Mouse (Mus musculus) cerebellum, postnatal 10 days (tissue): ENCODE data around the gene Sez6.
A peak's percentile ranks its signal among the peaks of the same experiment; 100 is the strongest.

Experiments used
- DNase-seq, 2 experiments: peaks; one replicate each; pipeline ENCODE4 v3.0.0; 2021; ENCODE audit warnings: mixed read lengths in 2 of 2

The Sez6 gene

DNA sequence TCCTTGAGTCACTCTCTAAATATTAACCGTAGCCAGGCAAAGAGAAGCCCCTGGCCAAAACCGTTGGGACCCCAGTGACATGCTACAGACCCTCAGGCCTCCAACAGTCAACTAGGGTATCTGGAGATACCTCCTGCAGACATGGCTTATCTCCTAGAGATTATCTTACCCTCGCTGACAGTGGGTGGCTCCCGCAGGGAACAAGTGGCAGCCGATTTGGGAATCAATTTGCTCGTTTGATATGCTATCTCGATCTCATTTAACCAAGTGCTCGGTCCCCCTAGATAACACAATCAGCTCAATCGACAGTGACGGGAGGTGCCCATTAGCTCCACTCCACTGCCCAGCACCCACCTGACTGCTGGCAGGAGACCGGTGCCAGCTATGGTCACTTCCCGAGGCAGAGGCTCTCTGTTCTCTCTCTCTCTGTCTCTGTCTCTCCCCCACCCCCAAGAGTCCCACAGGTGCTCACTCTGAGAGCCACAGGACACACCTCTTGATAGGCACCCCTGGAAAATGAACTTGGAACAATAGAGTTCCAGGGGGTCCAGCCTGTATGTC lies 19.6 kb downstream of the Sez6 start:
- peak; percentile 72 to 74 for DNase-seq

DNA sequence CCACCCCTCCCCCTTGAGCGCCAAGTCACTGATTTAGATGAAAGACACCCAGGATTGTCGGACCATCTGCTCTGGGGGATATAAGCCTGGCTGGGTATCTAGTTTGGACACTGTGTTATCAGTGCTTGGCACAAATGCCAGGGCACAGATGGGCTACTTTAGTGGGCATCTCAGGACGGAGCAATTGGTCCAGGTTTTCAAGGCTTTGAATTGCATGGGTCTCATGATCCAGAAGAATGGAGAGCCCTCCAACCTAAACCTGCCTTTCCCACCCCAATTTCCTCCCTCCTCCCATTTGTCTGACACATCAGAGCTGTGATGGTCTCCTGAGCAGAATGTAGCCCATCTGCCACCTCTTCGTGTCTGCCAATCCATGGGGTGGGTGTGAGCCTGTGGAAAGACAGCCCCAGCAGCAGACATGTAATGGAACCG lies 20.2 kb downstream of the Sez6 start:
- DNase-seq = peak; percentile 94 to 96

DNA sequence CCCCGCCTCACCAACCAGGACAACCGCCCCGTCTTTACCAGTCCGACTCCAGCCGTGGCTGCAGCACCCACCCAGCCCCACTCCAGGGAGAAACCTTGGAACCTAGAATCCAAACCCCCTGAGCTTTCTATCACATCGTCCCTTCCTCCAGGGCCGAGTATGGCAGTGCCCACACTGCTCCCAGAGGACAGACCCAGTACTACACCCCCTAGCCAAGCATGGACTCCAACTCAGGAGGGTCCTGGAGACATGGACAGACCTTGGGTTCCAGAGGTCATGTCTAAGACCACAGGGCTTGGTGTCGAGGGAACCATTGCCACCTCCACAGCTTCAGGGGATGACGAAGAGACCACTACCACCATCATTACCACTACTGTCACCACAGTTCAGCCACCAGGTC lies 23.1 kb downstream of the Sez6 start:
- peak; percentile 66 to 78 for DNase-seq

DNA sequence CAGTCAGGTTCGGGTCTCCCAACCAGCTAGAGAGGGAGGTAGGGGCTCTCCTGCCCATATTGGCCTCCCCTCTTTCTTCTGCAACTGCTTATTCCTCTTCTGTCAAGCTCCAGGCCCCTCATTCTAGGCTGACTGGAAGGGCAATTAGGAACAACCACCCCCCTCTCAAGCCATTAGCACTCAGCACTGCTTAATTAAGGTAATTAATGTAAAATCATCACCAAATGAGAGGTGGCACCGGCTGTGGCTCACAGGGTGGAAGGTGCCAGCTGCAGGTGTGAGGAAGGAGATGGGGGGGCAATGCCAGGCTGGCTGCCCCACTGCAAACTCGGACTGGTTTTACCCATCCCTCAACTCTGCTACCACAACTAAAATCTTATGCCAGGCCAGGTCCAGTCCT lies 25.8 kb downstream of the Sez6 start:
- DNase-seq = no peak

DNA sequence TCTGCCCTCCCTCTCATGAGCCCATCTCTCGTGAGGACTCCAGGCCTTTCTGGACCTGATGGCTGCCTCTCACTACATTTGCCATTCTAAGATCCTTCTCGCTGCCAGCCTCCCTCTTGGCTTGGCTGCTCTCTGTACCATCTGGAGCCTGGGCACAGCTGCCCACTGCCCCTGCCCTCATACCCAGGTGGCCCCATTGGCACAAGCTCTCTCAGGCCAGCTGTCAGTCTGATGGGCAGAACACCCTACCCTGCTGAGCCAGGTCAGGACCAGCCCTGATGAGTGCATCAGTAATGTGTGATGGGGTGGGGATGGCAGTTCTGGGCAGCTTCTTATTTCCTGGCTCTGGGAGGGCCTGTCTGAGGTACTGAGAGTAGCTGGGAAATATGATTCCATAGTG lies 27.7 kb downstream of the Sez6 start:
- peak; percentile 93 to 96 for DNase-seq

DNA sequence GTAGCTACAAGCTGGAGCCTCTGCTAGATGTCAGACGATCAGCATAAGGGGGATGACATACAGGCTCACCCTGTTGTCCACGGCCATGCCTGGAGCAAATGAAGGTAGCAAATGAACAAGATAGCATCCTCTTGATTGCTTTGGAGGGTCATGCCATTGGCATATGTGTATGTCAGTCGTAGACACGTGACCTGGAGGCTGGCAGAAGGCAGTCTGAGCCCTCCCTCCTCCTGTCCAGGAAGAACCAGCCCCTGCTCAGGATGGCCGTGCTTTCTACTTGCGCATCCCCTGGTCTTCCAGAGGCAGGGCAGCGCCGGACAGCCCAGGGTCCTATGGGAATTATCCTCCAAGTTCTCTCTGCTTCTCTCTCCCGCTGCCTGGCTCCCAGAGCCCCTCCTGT lies 28.3 kb downstream of the Sez6 start:
- DNase-seq = peak; percentile 63 to 65

DNA sequence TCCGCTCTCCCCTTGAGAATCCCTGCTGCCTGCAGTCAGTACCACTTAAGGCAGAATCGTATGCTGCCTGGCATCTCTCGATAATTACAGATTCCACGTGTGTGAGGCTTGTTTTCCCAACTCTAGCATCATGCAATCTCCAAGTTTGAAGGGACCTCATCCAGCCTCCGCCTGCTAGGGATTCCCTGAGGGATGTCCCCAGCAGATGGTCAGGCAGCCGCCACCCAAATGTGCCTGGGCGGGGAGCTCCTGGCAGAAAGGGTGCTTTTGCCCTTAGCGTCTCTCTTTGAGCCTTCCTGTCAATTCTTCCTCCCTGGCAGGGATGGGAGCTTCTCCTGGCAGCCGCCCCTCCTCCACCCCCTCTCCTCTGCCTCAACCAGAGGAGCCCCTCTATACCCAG lies 29.6 kb downstream of the Sez6 start:
- peak; percentile 65 to 71 for DNase-seq

DNA sequence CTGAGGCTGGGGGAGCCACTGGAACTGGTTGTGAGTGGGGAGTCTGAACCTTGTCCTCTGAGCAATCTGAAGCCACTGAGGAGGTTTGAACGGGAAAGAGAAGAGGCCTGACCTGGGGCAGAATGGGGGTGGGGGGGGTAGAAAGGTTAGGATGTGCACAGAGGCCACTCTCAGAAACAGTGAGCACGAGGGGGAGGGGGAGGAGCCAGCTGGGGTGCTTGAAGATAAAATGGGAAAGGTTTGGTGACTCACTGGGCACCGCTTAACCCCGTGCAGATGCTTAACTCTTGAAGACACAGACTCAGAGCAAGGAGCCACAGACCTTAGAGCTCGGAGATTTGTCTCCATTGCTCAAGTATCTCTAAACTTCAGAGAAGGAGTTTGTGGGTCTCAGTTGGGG lies 30.3 kb downstream of the Sez6 start:
- DNase-seq = no peak

DNA sequence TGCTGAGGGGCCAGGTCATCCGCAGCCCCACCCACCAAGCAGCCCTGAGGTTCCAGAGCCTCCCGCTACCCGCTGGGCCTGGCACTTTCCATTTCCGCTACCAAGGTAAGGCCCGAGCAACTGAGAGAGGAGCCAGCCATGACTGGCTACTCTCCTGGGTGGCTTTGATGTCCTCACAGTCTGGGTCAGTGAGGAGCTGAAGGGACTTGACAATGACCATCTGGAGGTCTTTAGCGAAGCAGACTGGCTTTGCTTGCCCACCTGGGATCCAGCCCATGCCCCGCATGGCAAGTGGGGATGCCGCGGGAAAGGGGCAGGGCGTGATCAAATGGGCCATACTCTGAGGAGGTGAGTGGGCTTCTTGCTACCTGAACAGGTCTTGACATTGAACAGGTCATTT lies 32.3 kb downstream of the Sez6 start:
- DNase-seq = peak; percentile 73 to 78

DNA sequence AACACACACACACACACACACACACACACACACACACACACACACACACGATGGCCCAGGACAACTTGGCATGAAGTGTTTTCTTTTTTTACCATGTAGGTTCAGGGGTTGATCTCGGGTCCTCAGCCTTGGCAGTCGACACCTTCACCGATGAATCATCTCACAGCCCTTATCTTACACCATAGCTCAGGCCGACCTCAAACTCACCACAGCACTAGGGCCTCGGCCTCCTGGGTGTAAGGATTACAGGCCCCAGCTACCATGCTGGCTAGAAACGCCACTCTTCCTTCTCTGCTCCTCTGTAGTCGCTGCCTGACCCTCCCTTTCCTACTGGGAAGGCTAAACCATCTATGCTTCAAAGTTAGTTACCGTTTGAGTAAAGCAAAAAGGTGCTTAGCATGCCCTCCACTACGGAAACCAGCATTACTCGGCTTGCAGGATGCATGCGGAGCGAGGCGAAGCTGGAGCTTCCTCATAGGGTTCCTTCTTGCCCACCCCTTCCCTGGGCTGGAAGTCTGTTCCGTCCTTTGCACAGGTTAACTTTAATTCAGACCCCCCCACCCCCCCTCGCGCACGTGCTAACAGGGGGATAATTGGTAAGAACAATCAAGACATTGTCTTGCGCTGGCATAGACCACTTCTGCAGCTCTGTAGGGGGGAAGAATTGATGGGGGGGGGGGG lies 34.0 kb downstream of the Sez6 start:
- DNase-seq = no peak

DNA sequence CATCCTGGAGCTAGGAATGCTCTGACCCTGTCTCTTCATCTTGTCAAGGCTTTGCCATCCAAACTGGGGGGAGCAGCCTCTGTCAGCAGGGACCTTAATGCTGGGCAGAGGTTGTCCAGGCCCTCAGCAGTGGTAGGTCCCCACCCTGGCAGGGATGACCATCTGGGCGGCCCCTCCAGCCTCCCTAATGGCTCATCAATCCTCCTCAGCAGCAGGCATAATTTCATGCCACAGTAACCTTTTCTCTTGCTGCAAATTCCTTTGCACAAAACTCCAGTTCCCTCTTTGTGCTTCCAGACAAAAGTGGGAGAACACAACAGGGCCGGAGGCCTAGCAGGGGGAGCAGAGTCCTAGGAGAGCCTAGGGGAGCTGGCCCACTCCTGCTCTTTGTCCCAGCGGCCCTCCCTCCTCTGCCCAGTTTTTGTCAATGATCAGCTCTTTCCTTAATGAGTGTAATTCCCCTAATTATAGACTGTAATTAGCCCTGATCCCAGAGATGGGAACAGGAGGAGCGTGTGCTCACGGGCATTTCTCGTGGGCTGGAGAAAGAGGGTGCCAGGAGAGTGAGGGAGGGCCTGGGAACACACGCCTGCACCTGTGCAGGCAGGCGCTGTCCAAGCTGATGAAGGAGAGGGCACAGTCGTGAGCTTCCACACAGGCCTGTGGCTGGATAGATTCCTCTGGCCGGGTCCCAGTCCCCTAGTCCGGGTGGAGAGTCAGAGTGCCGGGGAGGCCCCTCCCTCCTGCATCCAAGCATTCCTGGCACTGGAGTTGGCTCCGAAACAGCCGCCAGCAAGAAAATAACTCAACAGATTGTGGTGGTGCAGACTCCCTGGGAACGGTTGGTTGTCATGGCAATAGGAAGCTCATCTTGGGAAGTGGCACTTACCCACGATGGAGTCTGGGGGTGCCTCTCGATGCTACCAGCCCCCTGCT lies 34.8 kb downstream of the Sez6 start:
- peak; percentile 96 to 97 for DNase-seq

DNA sequence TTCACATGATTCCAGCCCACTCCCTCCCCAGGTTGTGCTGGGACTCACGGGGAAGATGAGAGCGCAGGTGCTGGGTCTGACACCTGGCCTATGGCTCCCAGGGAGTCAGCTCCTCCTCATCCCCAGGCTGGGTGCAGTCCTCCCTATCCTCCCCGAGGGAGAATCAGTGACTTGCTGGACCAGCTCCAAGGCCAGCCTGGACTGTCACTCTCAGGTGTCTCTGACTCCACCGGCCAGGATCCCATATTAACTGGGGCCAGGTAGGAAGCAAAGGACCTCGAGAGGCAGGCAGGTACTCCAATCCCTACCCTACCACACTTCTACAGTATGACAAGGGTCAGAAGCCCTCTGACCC lies 35.4 kb downstream of the Sez6 start:
- DNase-seq = peak; percentile 78 to 80

DNA sequence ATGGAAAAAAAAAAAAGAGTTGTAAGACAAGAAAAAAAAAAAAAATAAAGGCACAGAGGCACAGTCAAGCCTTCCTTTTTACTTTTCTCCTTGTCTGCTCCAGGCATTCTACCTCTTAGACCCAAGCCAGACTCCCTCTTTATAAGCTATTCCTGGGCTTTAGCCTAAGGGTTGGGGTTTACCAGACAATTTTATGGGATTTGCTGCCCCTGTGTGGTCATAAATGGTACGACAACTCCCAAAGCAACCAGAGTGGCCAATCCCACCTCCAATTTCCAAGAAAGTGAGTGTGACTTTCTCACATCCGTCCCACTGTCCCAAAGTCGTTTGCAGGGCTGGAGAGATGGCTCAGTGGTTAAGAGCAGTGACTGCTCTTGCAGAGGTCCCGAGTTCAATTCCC lies 36.5 kb downstream of the Sez6 start:
- DNase-seq = peak; percentile 90 to 93

DNA sequence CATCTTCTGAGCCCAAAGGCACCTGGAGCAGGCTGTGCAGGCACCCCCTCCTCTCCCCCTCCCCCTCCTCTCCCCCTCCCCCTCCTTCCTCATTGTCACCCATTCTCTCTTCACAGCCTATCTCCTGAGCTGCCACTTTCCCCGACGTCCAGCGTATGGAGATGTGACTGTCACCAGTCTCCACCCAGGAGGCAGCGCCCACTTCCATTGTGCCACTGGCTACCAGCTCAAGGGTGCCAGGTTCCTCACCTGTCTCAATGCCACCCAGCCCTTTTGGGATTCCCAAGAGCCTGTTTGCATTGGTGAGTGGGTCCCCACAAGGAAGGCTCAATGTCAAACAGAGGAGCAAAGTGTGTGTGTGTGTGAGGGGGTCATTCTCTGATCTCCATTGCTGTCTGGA lies 38.2 kb downstream of the Sez6 start:
- DNase-seq = peak in 1 of 2 experiments; percentile 15

DNA sequence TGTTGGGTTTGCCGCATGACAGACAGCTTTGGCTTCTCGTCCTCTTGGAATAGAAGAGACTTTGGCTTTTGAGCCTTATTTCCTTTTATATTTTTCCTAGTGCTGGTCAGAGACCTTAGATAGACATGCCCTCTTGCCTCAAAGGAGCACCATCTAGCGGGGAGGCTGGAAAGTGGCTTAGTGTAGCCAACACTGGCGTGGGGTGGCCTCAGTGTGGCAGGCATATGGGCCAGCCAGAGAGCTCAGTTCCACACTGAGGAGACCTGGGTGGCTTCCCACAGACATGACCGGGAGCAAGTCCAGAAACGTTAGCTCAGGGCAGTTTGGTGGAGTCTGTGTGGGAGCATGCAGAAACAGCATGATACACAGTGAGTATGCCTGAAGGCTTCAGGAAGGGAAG lies 40.1 kb downstream of the Sez6 start:
- peak in 1 of 2 experiments; percentile 65 for DNase-seq

DNA sequence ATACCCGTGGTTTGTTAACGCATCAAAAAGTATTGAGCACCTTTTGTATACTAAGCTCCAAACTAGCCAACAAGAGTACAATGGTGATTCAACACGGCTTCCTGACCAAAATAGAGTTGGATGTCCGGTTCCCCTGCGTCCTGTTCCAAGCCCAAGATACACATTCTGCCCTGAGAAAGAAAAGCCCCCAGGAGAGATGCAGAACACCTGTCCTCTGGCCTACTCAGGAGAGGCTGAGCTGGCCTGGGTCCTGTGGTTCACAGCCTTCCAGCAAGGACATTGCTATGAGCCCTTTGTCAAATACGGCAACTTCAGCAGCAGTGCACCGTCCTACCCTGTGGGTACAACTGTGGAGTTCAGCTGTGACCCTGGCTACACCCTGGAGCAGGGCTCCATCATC lies 42.9 kb downstream of the Sez6 start:
- no peak for DNase-seq

DNA sequence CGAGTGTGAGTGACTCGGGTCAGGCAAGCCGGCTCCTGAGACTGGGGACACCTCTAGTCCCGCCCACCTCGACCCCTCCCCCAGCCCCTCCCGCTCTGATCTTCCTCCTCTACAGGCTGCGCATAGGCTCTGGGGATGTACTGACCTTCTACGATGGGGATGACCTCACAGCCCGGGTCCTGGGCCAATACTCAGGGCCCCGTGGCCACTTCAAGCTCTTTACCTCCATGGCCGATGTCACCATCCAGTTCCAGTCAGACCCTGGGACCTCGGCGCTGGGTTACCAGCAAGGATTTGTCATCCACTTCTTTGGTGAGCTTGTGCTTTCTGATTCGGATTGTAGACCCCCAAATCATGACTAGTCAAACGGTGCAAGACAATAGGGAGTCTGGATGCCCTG lies 43.7 kb downstream of the Sez6 start:
- DNase-seq = peak; percentile 17 to 20

DNA sequence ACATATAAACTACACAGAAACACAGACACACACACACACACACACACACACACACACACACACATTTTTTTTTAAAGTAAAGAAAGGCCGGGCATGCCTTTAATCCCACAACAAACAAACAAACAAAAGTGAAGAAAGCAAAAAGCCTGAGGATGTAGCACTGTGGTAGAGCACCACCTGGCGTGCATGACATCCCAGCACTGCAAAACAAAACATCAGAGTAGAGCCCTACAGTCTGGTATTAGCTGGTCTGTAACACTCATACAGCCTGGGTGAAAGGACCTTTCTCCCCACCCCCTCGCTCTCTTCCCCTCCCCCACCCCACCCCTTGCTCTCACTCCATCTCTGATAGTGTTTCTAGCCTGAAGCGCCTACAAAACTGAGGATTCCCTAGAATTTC lies 45.3 kb downstream of the Sez6 start:
- no peak for DNase-seq

DNA sequence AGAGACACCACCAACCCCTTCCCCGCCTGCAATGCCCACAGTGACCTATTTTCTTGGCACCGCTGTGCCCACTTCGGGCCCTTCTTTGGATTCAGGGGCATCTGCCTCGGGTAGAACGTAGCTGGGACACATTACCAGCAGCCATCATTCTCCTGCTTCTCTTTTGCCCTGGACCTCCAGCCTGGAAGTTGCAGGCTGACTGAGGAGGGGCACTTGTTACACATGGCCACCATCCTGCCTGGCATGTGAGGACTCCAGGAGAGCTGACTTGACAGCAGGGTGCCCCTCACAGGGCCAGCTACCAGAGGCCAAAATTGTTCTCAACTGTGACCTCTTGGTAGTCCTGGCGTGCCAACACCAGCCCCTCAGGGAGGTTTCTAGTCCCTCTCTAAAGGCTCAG lies 47.6 kb downstream of the Sez6 start:
- peak; percentile 26 to 35 for DNase-seq

DNA sequence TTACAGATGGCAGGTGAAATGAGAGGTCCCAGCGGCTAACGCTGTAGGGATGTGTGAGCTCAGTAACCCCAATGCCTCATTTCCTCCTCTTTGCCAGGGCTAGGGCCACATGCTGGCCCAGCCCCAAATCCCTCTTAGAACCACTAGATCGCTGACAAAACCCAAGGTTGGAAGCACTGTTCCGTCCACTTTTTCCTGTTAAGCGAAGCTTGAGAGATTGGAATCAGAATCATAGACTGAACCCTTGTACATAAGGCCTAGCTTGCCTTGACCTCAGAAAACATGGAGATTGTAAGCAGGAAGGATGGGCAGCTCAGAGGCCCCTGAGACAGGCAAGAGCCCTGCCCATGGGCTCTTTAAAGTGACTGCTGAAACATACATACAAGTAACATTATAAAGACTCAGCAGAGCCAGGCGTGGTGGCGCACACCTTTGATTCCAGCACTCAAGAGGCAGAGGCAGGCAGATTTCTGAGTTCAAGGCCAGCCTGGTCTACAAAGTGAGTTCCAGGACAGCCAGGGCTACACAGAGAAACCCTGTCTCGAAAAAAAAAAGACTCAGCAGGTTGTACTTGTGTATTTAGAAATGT lies 48.7 kb downstream of the Sez6 start:
- DNase-seq = peak; percentile 23 to 31

DNA sequence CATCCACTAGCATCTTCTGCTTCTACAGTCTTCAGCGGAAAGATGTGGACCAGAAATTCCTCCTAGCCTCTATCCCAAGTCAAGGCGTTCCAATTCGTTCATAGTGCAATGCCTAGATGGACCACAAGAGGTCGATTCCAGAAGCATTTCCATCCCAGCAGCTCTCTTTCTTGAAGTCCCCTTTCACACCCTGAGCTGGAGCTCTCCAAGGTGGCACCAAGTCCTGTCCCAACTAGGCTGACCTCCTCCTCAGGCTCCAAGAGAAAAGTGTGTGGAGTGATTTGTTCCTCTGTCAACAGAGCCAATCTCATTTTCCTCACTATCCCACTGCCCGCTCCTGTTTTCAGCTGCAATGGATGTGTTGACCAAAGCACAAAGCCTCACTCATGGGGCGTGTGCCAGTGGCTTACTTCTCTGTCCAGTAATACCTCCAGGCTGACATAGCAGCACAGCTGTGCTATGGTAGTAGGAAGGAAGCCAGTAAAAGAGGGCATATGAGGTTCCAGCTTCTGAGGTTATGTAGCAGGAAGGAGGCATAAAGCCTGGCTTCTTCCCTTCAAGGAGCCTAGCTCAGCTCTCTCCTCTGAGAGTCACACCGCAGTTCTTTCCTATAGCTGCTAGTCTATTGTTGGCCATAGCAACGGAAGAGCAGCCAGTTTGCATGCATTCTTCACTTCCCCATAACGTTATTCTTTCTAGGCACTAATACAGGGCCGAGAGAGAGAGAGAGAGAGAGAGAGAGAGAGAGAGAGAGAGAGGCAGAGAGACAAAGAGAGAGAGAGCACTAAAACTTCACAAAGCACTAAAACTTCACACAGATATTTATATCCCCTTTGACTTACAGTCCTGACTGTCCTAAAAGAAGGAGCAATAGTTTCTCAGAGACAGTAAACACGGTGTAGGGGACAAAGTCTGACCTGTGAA lies 49.9 kb downstream of the Sez6 start:
- peak; percentile 77 to 81 for DNase-seq
